Mouse (Mus musculus): ENCODE measurements around the gene Gemin6. TPM values are rescaled to one million over a fixed set of nuclear protein-coding genes. Genes with fewer than 3 reads are reported as not detected.
"Not testable (repeated sequence)": the region's sequence is repeated elsewhere in the genome, so short reads cannot be mapped to it uniquely, and the experiment has no call there.

Gemin6 gene
- 1 to 10 TPM; 6.4 to 6.7 TPM for total RNA-seq (2021)
- long read RNA-seq, experiment 1, transcript Gemin6-201 (3 exons, 1,134 nt): major isoform, 10 of 12 reads
- long read RNA-seq, experiment 1, partial matches to known transcripts: 0 of 12 reads
- long read RNA-seq, experiment 1, other reads (novel, unspliced or antisense): 2 of 12 reads
- long read RNA-seq, experiment 2, transcript Gemin6-201 (3 exons, 1,134 nt): major isoform, 6 of 10 reads
- long read RNA-seq, experiment 2, partial matches to known transcripts: 1 of 10 reads
- long read RNA-seq, experiment 2, other reads (novel, unspliced or antisense): 3 of 10 reads

DNA sequence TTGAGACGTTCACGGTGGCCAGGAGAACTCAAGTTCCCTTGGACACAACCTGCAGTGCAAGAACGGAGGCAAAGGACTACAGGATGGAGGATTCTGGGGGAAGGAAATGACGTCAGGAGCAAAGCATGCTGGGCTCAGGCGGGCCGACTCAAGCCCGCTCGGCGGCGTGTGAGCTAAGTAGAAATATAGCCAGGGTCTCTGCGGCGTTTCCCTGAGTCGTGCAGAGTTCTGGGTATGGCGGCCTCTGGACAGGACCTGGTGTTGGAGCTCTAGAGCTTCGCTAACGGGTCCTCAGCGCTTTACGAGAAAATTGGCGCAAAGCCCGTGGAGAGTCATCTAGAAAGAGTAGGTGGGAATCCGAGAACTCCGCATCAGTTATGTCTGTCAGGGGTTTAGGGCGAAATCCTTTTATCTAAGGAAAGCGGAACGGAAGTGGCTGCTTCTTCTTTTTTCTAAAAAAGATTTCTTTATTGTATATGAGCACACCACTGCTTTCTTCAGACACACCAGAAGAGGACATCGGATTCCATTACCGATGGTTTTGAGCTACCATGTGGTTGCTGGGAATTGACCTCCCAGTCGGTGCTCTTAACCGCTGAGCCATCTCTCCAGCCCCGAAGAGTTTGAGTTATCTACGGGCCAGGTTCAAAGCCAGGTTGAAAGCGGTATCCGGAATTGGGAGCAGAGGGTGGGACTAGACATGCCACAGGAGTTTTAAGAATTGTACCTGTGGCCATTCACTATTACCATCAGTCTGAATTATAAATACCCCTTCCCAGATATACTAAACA is at the start of gene Gemin6:
Gene Gemin6, plus strand, starts transcription at position 116 of the 791 bp plus-strand sequence.
- peak; percentile 52 to 79 for DNase-seq (ENCODE audit: low spot score in 2 of 2)

- no peak for DNase-seq (ENCODE audit: low spot score in 2 of 2)
These were observed 49.4 kb upstream of the Gemin6 start for GRCm38 (mm10) chr17:80174699-80175385.

DNA sequence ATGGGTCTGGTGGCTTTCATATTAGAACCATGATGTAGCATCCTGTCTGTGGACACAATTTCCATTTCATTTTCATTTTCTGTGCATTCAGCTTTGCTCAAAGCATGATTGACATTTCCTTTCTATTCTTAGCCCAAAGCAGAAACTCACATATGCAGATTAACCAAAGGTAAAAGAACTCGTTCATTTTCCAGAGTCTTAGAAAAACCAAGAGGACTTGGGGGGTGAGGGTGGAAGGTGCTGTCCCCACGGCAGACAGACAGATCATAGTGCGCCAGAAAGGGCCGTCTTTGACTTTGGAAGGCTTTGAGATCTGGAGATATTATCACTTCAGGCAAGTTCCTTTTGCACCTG is 48.9 kb upstream of the Gemin6 start:
- DNase-seq (ENCODE audit: low spot score in 2 of 2): no peak

- DNase-seq (ENCODE audit: low spot score in 2 of 2): no peak
These were observed 48.3 kb upstream of the Gemin6 start for GRCm38 (mm10) chr17:80175966-80176365.

- DNase-seq (ENCODE audit: low spot score in 2 of 2): not testable (repeated sequence)
These were observed 45.4 kb upstream of the Gemin6 start for GRCm38 (mm10) chr17:80178846-80179245.

GRCm38 (mm10) chr17:80179959-80180358 is 44.3 kb upstream of the Gemin6 start:
- DNase-seq (ENCODE audit: low spot score in 2 of 2): peak; percentile 55 to 70

DNA sequence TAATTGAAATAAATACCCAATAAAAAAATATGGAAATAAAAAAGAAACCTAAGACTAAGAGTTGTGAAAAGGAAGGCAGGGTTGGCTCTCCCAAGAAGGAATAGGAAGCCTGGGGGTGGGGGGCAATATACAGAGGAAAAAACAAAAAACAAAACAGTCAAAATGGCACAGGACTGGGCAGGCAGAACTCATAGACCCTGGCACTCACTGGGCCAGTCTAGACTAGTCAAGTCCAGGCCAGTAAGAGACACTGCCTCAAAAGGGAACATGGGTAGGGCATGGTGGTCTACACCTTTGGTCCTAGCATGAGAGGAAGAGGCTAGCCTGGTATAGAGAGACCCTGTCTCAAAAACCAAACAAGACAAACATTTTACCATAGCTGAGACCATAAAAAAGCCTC is 43.8 kb upstream of the Gemin6 start:
- DNase-seq (ENCODE audit: low spot score in 2 of 2): no peak

DNA sequence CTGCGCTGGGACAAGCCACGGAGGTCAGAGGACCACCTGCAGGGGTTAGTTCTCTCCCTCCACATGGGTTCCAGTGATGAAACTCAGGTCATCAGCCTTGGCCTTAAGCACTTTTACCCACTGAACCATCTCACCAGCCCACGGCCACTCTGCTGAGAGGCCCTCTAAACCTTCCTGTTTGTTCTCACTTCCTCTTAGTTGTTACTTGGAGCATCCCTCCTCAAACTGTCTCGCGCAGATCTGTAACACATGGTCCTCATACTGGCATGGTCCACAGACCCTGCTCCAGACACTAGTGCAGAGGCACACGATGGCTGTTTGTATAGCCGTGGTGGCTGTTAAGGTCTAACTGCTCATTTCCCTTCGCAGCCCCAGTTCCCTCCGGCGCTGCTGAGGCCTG is 40.6 kb upstream of the Gemin6 start:
- DNase-seq (ENCODE audit: low spot score in 2 of 2): no peak

DNA sequence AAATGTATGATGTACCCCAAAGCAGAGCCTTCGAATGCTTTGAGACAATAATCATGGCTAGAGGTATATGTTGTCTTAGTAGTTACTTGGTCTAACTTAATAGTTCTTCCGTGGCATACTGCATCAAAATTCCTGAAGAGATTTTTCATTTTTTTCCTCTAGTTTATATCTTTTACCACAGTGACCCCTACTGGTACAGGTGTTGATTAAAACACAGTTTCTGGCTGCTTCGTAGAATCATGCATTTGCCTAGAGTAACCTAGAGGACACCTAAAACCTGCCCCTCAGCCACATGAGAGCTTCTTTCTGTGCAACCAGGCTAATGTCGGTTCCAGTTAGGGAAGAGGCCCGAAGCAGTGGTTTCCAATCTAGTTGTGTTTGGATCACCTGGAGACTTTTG is 31.2 kb upstream of the Gemin6 start:
- DNase-seq (ENCODE audit: low spot score in 2 of 2): no peak

DNA sequence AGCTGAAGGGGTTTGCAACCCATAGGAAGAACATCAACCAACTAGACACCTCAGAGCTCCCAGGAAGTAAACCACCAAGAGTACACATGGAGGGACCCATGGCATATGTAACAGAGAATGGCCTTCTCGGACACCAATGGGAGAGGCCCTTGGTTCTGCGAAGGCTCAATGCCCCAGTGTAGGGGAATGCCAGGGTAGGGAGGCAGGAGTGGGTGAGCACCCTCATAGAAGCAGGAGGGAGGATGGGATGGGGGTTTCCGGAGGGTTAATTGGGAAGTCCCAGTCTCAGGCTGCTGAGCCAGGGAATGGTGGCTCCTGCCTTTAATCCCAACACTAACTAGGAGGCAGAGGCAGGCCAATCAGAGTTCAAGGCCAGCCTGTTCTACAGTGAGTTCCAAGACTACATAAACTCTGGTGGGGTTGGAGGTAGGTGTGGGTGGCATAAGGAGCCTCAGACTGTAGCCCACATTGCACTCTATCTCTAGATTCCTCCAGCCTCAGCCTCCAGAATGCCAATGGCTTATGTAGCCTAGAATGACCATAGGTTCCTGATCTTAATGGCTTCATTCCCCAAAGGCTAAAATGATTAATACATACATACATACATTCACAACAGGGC is 25.0 kb upstream of the Gemin6 start:
- DNase-seq (ENCODE audit: low spot score in 2 of 2): no peak

DNA sequence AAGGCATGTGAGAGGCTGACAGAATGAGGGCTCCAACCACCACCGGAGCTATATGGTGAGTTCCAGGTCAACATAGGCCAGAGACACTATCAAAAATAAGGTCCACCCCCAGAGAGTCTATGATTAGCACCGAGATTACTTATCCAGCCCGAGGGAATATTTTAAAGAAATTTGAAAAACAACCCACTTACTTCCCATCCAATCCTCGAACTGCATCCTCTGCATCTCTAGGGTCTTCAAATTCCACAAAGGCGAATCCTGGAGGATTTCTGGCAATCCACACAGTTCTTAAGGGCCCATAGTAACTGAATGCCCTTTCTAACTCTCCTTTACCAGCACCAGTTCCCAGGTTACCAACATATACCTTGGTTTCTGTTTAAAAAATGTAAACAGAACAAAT is 18.6 kb upstream of the Gemin6 start:
- DNase-seq (ENCODE audit: low spot score in 2 of 2): no peak

GRCm38 (mm10) chr17:80206301-80206670 is 18.0 kb upstream of the Gemin6 start:
- DNase-seq (ENCODE audit: low spot score in 2 of 2): peak in 1 of 2 experiments; percentile 40

- DNase-seq (ENCODE audit: low spot score in 2 of 2): peak; percentile 98 to 99
These were observed 17.3 kb upstream of the Gemin6 start, which contains the start of the genes Srsf7 and Ttc39d for GRCm38 (mm10) chr17:80206671-80207581. TSS of gene Srsf7 (minus strand) at chr17:80207307. TSS of gene Ttc39d (plus strand) at chr17:80207460.

DNA sequence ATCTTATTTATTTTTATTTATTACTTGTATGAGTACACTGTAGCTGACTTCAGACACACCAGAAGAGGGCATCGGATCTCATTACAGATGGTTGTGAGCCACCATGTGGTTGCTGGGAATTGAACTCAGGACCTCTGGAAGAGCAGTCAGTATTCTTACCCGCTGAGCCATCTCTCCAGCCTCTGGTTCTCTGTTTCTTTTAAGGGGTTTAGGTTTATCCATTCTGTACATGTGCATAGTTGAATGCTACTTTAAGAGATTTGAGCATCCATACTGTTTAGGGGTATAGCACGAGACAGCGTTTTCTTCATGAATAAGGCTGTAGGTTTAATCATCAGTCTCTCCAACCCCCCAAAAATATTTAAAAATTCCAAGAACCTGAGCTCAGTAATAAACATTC is 10.2 kb upstream of the Gemin6 start:
- not testable (repeated sequence) for DNase-seq (ENCODE audit: low spot score in 2 of 2)

GRCm38 (mm10) chr17:80220131-80220530 is 4.1 kb upstream of the Gemin6 start:
- no peak for DNase-seq (ENCODE audit: low spot score in 2 of 2)

GRCm38 (mm10) chr17:80221202-80221601 is 3.0 kb upstream of the Gemin6 start:
- DNase-seq (ENCODE audit: low spot score in 2 of 2): no peak

DNA sequence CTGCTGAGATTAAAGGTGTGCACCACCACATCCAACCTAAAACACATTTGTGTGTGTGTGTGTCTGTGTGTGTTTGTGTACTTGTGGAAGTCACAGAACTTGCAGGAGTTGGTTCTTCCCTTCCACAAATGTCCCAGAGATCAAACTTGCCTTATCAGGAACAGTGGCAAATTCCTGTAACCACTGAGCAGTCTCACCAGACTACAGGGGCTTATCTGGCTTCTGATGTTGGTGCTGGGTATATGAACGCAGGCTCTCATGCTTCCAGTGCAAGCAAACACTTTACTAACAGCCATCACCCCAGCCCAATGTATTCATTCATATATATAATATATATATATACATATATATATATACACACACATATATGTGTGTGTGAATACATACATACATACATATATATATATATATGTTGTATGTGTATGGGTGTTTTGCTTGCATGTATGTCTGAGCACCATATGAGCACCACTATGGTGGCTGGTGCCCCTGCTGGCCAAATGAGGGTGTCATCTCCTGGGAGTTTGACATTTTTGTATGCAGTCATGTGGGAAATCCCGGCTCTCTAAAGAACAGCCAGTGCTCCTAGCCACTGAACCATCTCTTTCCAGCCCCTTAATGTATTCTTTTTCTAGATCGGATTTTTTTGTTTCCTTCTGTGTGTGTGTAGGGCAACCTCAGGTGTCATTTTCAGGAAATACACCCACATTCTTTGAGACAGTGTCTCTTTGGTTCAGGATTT is 2.2 kb upstream of the Gemin6 start:
- DNase-seq (ENCODE audit: low spot score in 2 of 2): no peak

- no peak for DNase-seq (ENCODE audit: low spot score in 2 of 2)
These were observed 412 bp upstream of the Gemin6 start for GRCm38 (mm10) chr17:80223829-80224228.

GRCm38 (mm10) chr17:80225142-80225541 is 901 bp downstream of the Gemin6 start:
- not testable (repeated sequence) for DNase-seq (ENCODE audit: low spot score in 2 of 2)

DNA sequence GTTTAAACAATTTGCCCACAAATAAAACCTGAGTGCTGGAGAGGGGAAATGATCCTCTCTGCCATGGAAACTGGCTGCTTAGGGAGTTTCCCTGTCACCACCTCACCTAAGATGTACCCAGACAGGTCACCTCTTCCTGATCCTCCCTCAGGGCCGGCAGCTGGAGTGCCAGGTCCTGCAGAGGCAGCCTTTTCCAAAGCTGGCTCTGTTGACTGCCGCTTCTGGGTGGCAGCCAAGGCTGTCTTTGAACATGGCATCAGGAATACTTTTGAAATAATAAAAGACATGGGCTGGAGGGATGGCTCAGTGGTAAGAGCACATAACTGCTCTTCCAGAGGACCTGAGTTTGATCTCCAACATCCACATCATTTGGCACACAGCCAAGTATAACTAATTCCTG is 5.2 kb downstream of the Gemin6 start:
- no peak for DNase-seq (ENCODE audit: low spot score in 2 of 2)
